Mouse (Mus musculus): ENCODE data around the gene Onecut3. TPM values are rescaled to one million over a fixed set of nuclear protein-coding genes. Genes with fewer than 3 reads are reported as not detected.

Gene Onecut3
- 1.1 and 2.0 TPM in 2 replicates for polyA plus RNA-seq (2016; fragmentation: Nextera tagmentation; extraction: Ambion mirVana)

- H3K27me3 ChIP-seq (ENCODE audit: insufficient read depth, poor library complexity, severe bottlenecking) = peaks cover 100% of the 10 kb centered on the region
- no peaks in the 10 kb centered on the region for H3K36me3 ChIP-seq
- H3K9me3 ChIP-seq = no peaks in the 10 kb centered on the region
- under 1% methylated on average over 42 of the region's 42 CpGs for WGBS
- H3K27ac ChIP-seq = peak within 1 kb of the TSS; percentile 74
- peaks cover 62% of the 10 kb centered on the region for H3K4me1 ChIP-seq (replicated peaks)
- peak within 1 kb of the TSS; percentile 54 for H3K4me3 ChIP-seq
- DNase-seq (ENCODE audit: low spot score) = peak; percentile 58
Measured at GRCm38 (mm10) chr10:80494732-80495131, at the start of gene Onecut3. Gene Onecut3 (plus strand): TSS chr10:80494835.

GRCm38 (mm10) chr10:80445052-80445451 lies 49.6 kb upstream of the Onecut3 start:
- H3K27me3 ChIP-seq (ENCODE audit: insufficient read depth, poor library complexity, severe bottlenecking) = peaks cover 54% of the 10 kb centered on the region
- no peaks in the 10 kb centered on the region for H3K9me3 ChIP-seq
- WGBS = 42% methylated on average over 1 of the region's 1 CpGs

DNA sequence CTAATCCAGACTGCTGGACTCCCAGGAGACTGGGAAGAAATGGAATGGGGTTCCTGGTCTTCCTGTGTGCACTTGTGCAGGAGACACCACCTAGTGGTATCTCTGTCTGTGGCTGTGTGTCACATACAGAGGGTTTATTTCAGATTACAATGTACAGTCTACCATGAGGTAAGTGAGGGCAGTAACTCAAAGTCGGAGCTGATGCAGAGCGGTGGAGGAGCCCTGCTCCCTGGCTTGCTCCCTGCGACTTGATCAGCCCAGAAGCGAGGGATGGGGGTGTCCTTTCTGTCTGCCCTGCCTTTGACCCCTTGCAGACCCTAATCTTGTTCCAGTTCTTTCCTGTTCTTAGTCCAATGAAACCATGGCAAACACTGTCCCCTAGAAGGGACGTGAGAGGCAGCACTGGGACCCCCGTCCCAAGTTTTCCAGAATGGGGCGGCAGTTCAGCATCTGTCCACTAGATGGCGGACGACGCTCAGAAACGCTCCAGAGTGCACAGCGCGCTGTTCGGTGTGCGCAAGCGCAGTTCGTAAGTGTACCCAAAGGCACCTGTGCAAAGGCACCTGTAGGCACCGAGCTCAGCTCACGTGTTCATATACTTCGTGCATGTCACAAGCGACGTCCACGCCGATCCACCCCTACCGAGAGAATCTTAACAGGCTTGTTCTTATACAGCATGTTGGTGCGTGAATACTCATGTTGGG lies 48.6 kb upstream of the Onecut3 start:
- Histone ChIP-seq H3K27ac (no peak overlapping the region), H3K27me3 (ENCODE audit: insufficient read depth, poor library complexity, severe bottlenecking) (peaks cover 61% of the 10 kb centered on the region), H3K36me3 (no peaks in the 10 kb centered on the region), H3K4me1 (replicated peaks) (peaks cover 40% of the 10 kb centered on the region), H3K9me3 (no peaks in the 10 kb centered on the region), H3K4me3 (peak overlapping the region; percentile 18; the same call in 1 of the 2 replicates)
- peak; percentile 79 for DNase-seq (ENCODE audit: low spot score)
- 8% methylated on average over 26 of the region's 26 CpGs for WGBS

More at GRCm38 (mm10) chr10:80445052-80445451, 49.6 kb upstream of the Onecut3 start:
- no peak for DNase-seq (ENCODE audit: low spot score)
- Histone ChIP-seq H3K27ac (no peak overlapping the region), H3K4me1 (replicated peaks) (peaks cover 33% of the 10 kb centered on the region), H3K4me3 (no peak overlapping the region), H3K36me3 (no peaks in the 10 kb centered on the region)

GRCm38 (mm10) chr10:80450599-80450998 lies 44.0 kb upstream of the Onecut3 start:
- peaks cover 53% of the 10 kb centered on the region for H3K27me3 ChIP-seq (ENCODE audit: insufficient read depth, poor library complexity, severe bottlenecking)
- 12% methylated on average over 6 of the region's 6 CpGs for WGBS

GRCm38 (mm10) chr10:80453601-80454000 lies 41.0 kb upstream of the Onecut3 start:
- Histone ChIP-seq H3K9me3 (no peaks in the 10 kb centered on the region), H3K4me1 (replicated peaks) (peaks cover 27% of the 10 kb centered on the region; the same call in 1 of the 2 replicates), H3K4me3 (no peak overlapping the region), H3K36me3 (no peaks in the 10 kb centered on the region), H3K27ac (peak overlapping the region; percentile 50; the same call in 1 of the 2 replicates), H3K27me3 (ENCODE audit: insufficient read depth, poor library complexity, severe bottlenecking) (peaks cover 32% of the 10 kb centered on the region)
- DNase-seq (ENCODE audit: low spot score) = no peak
- WGBS = 77% methylated on average over 10 of the region's 10 CpGs

More at GRCm38 (mm10) chr10:80450599-80450998, 44.0 kb upstream of the Onecut3 start:
- Histone ChIP-seq H3K27ac (no peak overlapping the region), H3K4me1 (replicated peaks) (peaks cover 48% of the 10 kb centered on the region), H3K36me3 (no peaks in the 10 kb centered on the region), H3K4me3 (no peak overlapping the region), H3K9me3 (no peaks in the 10 kb centered on the region)
- no peak for DNase-seq (ENCODE audit: low spot score)

GRCm38 (mm10) chr10:80454781-80455180 lies 39.9 kb upstream of the Onecut3 start:
- no peak overlapping the region for H3K4me3 ChIP-seq
- H3K4me1 ChIP-seq (replicated peaks) = peaks cover 24% of the 10 kb centered on the region; the same call in 1 of the 2 replicates
- H3K9me3 ChIP-seq = no peaks in the 10 kb centered on the region
- WGBS = 92% methylated on average over 5 of the region's 5 CpGs
- no peak for DNase-seq (ENCODE audit: low spot score)
- no peaks in the 10 kb centered on the region for H3K36me3 ChIP-seq
- no peak overlapping the region for H3K27ac ChIP-seq
- peaks cover 24% of the 10 kb centered on the region for H3K27me3 ChIP-seq (ENCODE audit: insufficient read depth, poor library complexity, severe bottlenecking)

DNA sequence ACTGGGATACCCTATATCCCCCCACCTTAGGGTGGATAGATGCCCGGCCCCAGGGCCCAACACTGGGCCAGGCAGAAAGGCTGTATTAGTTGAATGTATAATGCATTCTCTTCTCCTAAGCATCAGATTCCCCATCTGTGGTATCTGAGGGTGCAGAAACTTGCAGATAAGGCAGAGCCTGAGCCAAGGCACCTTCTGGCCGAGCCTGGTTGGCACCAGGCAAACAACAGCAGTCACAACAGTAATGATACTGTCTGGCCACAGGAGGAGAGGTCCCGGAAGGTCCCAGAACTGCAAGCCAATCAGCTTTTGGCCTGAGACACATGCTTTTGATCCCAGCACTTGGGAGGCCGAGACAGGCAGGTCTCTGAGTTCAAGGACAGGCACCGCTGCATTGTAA lies 38.9 kb upstream of the Onecut3 start:
- WGBS = 82% methylated on average over 5 of the region's 5 CpGs

DNA sequence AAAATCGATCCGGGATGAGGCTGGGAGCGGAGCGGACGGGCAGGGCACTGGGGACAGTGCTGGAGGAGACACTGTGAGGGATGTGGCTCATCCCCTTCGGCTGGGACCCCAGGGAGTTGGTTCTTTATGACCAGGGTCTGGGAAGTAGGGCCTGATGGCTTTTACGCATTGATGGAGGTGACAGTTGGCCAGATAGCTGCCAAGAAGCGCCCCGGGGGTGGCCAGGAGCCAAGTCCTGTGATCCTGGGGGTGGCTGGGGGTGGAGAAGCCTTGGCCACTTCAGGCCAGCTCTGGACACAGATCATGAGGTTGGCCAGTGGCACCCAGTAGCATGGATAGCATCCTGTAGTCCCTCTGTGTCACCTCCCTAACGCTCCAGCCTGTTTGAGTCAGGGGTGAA lies 35.4 kb upstream of the Onecut3 start:
- H3K27me3 ChIP-seq (ENCODE audit: insufficient read depth, poor library complexity, severe bottlenecking) = peaks cover 15% of the 10 kb centered on the region; the same call in 1 of the 2 replicates
- H3K4me1 ChIP-seq (replicated peaks) = peaks cover 7% of the 10 kb centered on the region; the same call in 1 of the 2 replicates
- no peak overlapping the region for H3K27ac ChIP-seq
- DNase-seq (ENCODE audit: low spot score) = no peak
- H3K4me3 ChIP-seq = no peak overlapping the region
- no peaks in the 10 kb centered on the region for H3K9me3 ChIP-seq
- no peaks in the 10 kb centered on the region for H3K36me3 ChIP-seq
- WGBS = 87% methylated on average over 10 of the region's 10 CpGs

More for the DNA sequence above, 38.9 kb upstream of the Onecut3 start:
- Histone ChIP-seq H3K27me3 (ENCODE audit: insufficient read depth, poor library complexity, severe bottlenecking) (peaks cover 24% of the 10 kb centered on the region), H3K9me3 (no peaks in the 10 kb centered on the region), H3K4me1 (replicated peaks) (peaks cover 22% of the 10 kb centered on the region; the same call in 1 of the 2 replicates), H3K4me3 (no peak overlapping the region), H3K27ac (no peak overlapping the region), H3K36me3 (no peaks in the 10 kb centered on the region)
- no peak for DNase-seq (ENCODE audit: low spot score)

DNA sequence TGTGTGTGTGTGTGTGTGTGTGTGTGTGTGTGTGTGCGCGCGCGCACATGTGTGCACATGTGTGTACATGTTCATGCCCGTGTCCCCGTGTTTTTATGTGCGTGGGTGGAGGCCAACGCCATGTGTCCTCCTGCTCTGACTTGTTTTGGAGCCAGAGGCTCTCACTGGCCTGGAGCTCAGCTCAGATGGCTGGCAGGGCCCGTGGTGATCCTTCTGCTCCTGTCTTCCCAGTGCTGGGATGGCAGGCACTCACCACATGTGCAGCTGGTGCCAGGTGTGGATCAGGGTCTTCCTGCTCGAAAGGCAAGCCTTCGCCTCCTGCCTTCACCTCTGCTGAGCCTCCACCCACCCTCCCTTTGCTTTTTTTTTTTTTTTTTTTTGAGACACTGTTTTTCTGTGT lies 35.0 kb upstream of the Onecut3 start:
- no peak for DNase-seq (ENCODE audit: low spot score)
- no peak overlapping the region for H3K4me3 ChIP-seq
- H3K4me1 ChIP-seq (replicated peaks) = peaks cover 11% of the 10 kb centered on the region
- H3K36me3 ChIP-seq = no peaks in the 10 kb centered on the region
- no peaks in the 10 kb centered on the region for H3K9me3 ChIP-seq
- 90% methylated on average over 11 of the region's 11 CpGs for WGBS
- H3K27me3 ChIP-seq (ENCODE audit: insufficient read depth, poor library complexity, severe bottlenecking) = peaks cover 16% of the 10 kb centered on the region; the same call in 1 of the 2 replicates
- 0 out of 2 replicates have a peak overlapping the region, but pooled peaks have one; percentile 18 for H3K27ac ChIP-seq

DNA sequence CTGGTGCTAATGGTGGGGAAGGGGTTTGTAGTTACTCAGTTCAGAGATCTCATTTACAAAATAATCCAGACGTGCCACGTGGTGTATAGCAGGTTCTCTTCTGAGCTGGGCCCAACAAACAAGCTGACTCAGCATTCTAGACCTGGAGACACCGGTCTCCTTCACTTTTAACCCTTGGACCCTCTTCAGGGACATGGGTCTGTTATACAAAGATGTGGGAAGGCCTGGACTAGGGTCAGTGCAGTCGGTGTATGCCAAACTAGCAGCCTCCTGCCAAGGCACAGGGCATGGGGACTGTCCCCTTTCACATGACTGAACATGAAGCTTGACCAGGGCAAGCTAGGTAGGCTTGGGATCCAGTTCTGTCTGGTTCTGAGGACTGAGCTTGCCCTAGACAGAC lies 34.3 kb upstream of the Onecut3 start:
- WGBS = 65% methylated on average over 4 of the region's 4 CpGs
- H3K4me3 ChIP-seq = no peak overlapping the region
- no peak for DNase-seq (ENCODE audit: low spot score)
- H3K36me3 ChIP-seq = no peaks in the 10 kb centered on the region
- H3K27me3 ChIP-seq (ENCODE audit: insufficient read depth, poor library complexity, severe bottlenecking) = peaks cover 22% of the 10 kb centered on the region
- H3K9me3 ChIP-seq = 0 out of 2 replicates have a peak, but pooled peaks cover under 1% of the 10 kb centered on the region
- H3K4me1 ChIP-seq (replicated peaks) = peaks cover 18% of the 10 kb centered on the region
- H3K27ac ChIP-seq = no peak overlapping the region

DNA sequence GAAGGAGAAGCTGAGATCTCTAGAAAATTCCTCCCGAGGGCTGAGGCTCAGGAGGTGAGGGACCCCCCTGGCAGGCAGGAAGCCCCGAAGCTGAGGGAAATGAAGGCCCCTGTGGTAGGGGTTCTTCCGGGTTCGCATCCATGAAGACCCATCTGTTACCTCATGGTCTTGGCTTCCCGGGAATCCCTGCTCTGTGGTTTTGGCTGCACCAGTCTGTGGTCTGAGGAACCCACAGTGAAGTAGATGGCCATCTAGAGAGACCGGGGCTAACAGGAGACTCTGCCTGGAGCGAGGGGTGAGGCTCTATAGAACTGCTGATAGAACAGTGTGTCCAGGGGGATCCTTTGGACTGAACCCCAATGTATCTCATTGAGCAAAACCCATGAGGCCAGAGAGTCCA lies 33.3 kb upstream of the Onecut3 start:
- Histone ChIP-seq H3K9me3 (0 out of 2 replicates have a peak, but pooled peaks cover 4% of the 10 kb centered on the region), H3K27ac (no peak overlapping the region), H3K4me3 (no peak overlapping the region), H3K36me3 (no peaks in the 10 kb centered on the region), H3K4me1 (replicated peaks) (peaks cover 18% of the 10 kb centered on the region), H3K27me3 (ENCODE audit: insufficient read depth, poor library complexity, severe bottlenecking) (peaks cover 26% of the 10 kb centered on the region)
- whole genome bisulfite sequencing = 79% methylated on average over 7 of the region's 7 CpGs
- DNase-seq (ENCODE audit: low spot score) = no peak

DNA sequence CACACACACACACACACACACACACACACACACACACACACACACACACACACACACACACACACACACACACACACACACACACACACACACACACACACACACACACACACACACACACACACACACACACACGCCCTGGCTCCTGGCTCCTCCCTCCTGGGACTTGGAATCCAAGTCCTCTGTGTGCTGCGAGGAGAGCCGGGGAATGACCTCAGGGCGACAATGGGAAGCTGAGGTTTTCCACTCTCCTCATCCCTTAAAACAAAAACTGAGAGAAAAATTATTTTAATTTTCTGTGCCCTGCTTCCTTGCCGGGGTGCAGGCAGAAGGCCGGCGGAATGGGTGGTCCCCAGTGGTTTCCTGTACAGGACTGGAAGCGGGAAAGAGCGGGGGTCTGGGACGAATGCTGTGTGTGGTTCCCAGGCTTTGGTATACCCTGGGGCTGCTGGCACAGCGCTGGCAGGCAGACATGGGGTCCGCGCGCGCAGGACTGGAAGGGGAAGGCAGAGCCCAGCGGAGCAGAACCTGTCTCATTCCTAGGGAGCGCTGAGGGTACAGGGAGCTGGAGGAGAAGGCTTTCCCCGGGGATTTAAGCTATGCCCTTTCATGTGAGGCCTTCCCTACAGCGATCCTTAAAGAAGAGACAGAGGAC lies 30.1 kb upstream of the Onecut3 start:
- peaks cover 13% of the 10 kb centered on the region for H3K4me1 ChIP-seq (replicated peaks)
- peak overlapping the region; percentile 40; the same call in 1 of the 2 replicates for H3K27ac ChIP-seq
- DNase-seq (ENCODE audit: low spot score) = no peak
- peaks cover 42% of the 10 kb centered on the region for H3K27me3 ChIP-seq (ENCODE audit: insufficient read depth, poor library complexity, severe bottlenecking)
- WGBS = 8% methylated on average over 19 of the region's 19 CpGs
- H3K36me3 ChIP-seq = no peaks in the 10 kb centered on the region
- peak overlapping the region; percentile 29 for H3K4me3 ChIP-seq
- H3K9me3 ChIP-seq = 0 out of 2 replicates have a peak, but pooled peaks cover 4% of the 10 kb centered on the region

GRCm38 (mm10) chr10:80465066-80465465 lies 29.6 kb upstream of the Onecut3 start:
- 61% methylated on average over 5 of the region's 5 CpGs for WGBS
- Histone ChIP-seq H3K36me3 (no peaks in the 10 kb centered on the region), H3K9me3 (0 out of 2 replicates have a peak, but pooled peaks cover 4% of the 10 kb centered on the region), H3K27me3 (ENCODE audit: insufficient read depth, poor library complexity, severe bottlenecking) (peaks cover 47% of the 10 kb centered on the region), H3K27ac (no peak overlapping the region), H3K4me3 (no peak overlapping the region), H3K4me1 (replicated peaks) (peaks cover 13% of the 10 kb centered on the region)
- DNase-seq (ENCODE audit: low spot score) = no peak
